Mouse (Mus musculus): ENCODE measurements around the gene Rab2b. TPM values are rescaled to one million over a fixed set of nuclear protein-coding genes. Genes with fewer than 3 reads are reported as not detected.
"Not testable (repeated sequence)": the region's sequence is repeated elsewhere in the genome, so short reads cannot be mapped to it uniquely, and the experiment has no call there.

Rab2b gene
- polyA plus RNA-seq, 1 experiment, result 37.0 TPM

GRCm38 (mm10) chr14:52315792-52316440 lies 36.6 kb upstream of the Rab2b start:
- Histone ChIP-seq H3K27ac (ENCODE audit: insufficient read depth, low read length) (peak overlapping the region; percentile 85), H3K27me3 (ENCODE audit: control insufficient read depth, insufficient read depth, low read length) (no peaks in the 10 kb centered on the region), H3K4me3 (replicated peaks; ENCODE audit: insufficient read depth, low read depth, low read length) (peak overlapping the region; percentile 93), H3K4me1 (ENCODE audit: control insufficient read depth, insufficient read depth, low read length) (peaks cover 20% of the 10 kb centered on the region)
- peak; percentile 82 to 83 for DNase-seq
- TF ChIP-seq POLR2A (IDR thresholded peaks at IDR 0.05; ENCODE audit: borderline replicate concordance, insufficient read depth, low read length) (peak; percentile 65), CTCF (IDR thresholded peaks at IDR 0.05; ENCODE audit: borderline replicate concordance, insufficient read depth, low read depth, low read length) (no peak)
- WGBS, result under 1% methylated on average over 31 of the region's 41 CpGs

DNA sequence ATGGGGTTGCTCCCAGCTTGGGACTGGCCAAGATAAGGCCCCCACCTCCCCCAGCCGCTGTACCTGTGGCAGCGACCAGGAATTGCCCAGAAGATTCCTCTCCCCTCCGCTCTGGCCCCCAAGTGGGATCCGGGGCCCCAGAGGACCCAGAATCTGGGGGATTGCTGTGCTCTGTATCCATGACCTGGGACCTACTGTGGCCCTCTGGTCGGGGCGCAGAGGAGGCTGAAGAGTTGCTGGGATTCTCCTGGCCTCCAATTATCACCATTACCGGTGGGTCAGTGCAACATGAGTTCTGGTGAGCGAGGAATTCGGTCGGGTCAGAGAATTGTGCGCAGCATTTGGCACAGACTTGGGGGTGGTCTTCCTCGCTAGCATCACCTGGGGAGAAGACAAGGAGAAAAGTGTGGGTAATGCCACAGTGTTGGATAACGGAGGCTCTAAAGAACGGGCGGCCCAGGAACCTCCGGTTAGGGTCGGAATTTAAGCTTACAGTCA lies 36.0 kb upstream of the Rab2b start:
- WGBS, result 5% methylated on average over 17 of the region's 17 CpGs
- no peak for DNase-seq
- Histone ChIP-seq H3K27me3 (ENCODE audit: control insufficient read depth, insufficient read depth, low read length) (no peaks in the 10 kb centered on the region), H3K4me3 (replicated peaks; ENCODE audit: insufficient read depth, low read depth, low read length) (peak overlapping the region; percentile 93), H3K27ac (ENCODE audit: insufficient read depth, low read length) (peak overlapping the region; percentile 82), H3K4me1 (ENCODE audit: control insufficient read depth, insufficient read depth, low read length) (peaks cover 20% of the 10 kb centered on the region)
- TF ChIP-seq CTCF (IDR thresholded peaks at IDR 0.05; ENCODE audit: borderline replicate concordance, insufficient read depth, low read depth, low read length) (no peak), POLR2A (IDR thresholded peaks at IDR 0.05; ENCODE audit: borderline replicate concordance, insufficient read depth, low read length) (no peak)

- TF ChIP-seq POLR2A (IDR thresholded peaks at IDR 0.05; ENCODE audit: borderline replicate concordance, insufficient read depth, low read length) (no peak), CTCF (IDR thresholded peaks at IDR 0.05; ENCODE audit: borderline replicate concordance, insufficient read depth, low read depth, low read length) (no peak)
- Histone ChIP-seq H3K27me3 (ENCODE audit: control insufficient read depth, insufficient read depth, low read length) (no peaks in the 10 kb centered on the region), H3K4me1 (ENCODE audit: control insufficient read depth, insufficient read depth, low read length) (peaks cover 20% of the 10 kb centered on the region), H3K27ac (ENCODE audit: insufficient read depth, low read length) (no peak overlapping the region), H3K4me3 (replicated peaks; ENCODE audit: insufficient read depth, low read depth, low read length) (peak overlapping the region; percentile 14)
- WGBS, result 37% methylated on average over 8 of the region's 8 CpGs
- peak in 1 of 2 experiments; percentile 50 for DNase-seq
These were observed 35.4 kb upstream of the Rab2b start for GRCm38 (mm10) chr14:52314808-52315150.

GRCm38 (mm10) chr14:52313931-52314807 lies 34.8 kb upstream of the Rab2b start:
- DNase-seq, result peak; percentile 33 to 36
- Histone ChIP-seq H3K4me3 (replicated peaks; ENCODE audit: insufficient read depth, low read depth, low read length) (peak overlapping the region; percentile 14), H3K27ac (ENCODE audit: insufficient read depth, low read length) (no peak overlapping the region), H3K27me3 (ENCODE audit: control insufficient read depth, insufficient read depth, low read length) (no peaks in the 10 kb centered on the region), H3K4me1 (ENCODE audit: control insufficient read depth, insufficient read depth, low read length) (peaks cover 20% of the 10 kb centered on the region)
- TF ChIP-seq POLR2A (IDR thresholded peaks at IDR 0.05; ENCODE audit: borderline replicate concordance, insufficient read depth, low read length), result no peak
- TF ChIP-seq CTCF (IDR thresholded peaks at IDR 0.05; ENCODE audit: borderline replicate concordance, insufficient read depth, low read depth, low read length), result no peak
- WGBS, result 83% methylated on average over 26 of the region's 26 CpGs

DNA sequence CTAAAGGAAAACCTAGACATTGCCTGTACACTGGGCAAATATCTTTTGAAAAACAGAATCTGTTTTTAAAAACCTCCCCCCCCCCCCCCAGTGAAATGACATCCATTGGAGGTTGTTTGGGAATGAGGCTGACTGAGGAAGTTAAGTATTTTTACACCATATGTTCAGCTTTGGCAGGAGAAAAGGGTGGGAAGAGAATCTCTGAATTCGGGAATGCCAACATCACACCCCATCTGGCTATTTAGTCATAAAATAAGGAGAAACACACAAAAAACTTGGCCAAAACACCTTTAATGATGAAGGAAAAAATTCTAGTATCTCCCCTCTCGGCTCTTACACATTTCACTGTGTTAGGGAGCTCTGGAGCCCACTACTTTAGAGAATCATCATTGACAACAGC lies 31.6 kb upstream of the Rab2b start:
- TF ChIP-seq CTCF (IDR thresholded peaks at IDR 0.05; ENCODE audit: borderline replicate concordance, insufficient read depth, low read depth, low read length) (no peak), POLR2A (IDR thresholded peaks at IDR 0.05; ENCODE audit: borderline replicate concordance, insufficient read depth, low read length) (no peak)
- peaks cover 20% of the 10 kb centered on the region for H3K4me1 ChIP-seq (ENCODE audit: control insufficient read depth, insufficient read depth, low read length)
- no peak for DNase-seq
- WGBS, result 20% methylated on average over 2 of the region's 2 CpGs
- H3K4me3 ChIP-seq (replicated peaks; ENCODE audit: insufficient read depth, low read depth, low read length), result no peak overlapping the region
- H3K27me3 ChIP-seq (ENCODE audit: control insufficient read depth, insufficient read depth, low read length), result no peaks in the 10 kb centered on the region
- H3K27ac ChIP-seq (ENCODE audit: insufficient read depth, low read length), result no peak overlapping the region; the same call in 1 of the 2 replicates

- not testable (repeated sequence) for DNase-seq; H3K27me3 ChIP-seq (ENCODE audit: control insufficient read depth, insufficient read depth, low read length); H3K4me3 ChIP-seq (replicated peaks; ENCODE audit: insufficient read depth, low read depth, low read length); H3K27ac ChIP-seq (ENCODE audit: insufficient read depth, low read length)
- peaks cover 20% of the 10 kb centered on the region for H3K4me1 ChIP-seq (ENCODE audit: control insufficient read depth, insufficient read depth, low read length)
- 96% methylated on average over 6 of the region's 6 CpGs for WGBS
These were observed 31.0 kb upstream of the Rab2b start for GRCm38 (mm10) chr14:52310343-52310742.

DNA sequence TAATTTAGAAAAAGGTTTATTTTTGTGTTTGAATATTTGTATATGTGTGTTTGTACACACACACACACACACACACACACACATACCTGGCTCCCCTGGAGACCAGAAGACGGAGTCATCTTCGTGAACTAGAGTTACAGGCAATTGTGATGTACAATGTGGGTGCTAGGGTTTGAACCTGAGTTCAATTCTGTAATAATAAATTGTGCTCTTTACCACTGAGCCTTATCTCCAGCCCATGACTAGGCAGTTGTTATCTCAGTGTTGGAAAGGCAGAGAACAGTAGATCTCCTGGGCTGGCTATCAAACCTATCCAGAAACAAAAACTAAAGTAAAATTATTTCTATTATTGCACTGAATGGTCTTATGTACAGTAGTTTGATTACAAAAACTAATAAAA lies 26.8 kb upstream of the Rab2b start:
- no peaks in the 10 kb centered on the region for H3K4me1 ChIP-seq (ENCODE audit: control insufficient read depth, insufficient read depth, low read length)
- no peak for DNase-seq
- H3K4me3 ChIP-seq (replicated peaks; ENCODE audit: insufficient read depth, low read depth, low read length), result no peak overlapping the region
- TF ChIP-seq CTCF (IDR thresholded peaks at IDR 0.05; ENCODE audit: borderline replicate concordance, insufficient read depth, low read depth, low read length), result no peak
- no peak for TF ChIP-seq POLR2A (IDR thresholded peaks at IDR 0.05; ENCODE audit: borderline replicate concordance, insufficient read depth, low read length)
- H3K27ac ChIP-seq (ENCODE audit: insufficient read depth, low read length), result no peak overlapping the region
- no peaks in the 10 kb centered on the region for H3K27me3 ChIP-seq (ENCODE audit: control insufficient read depth, insufficient read depth, low read length)
- 97% methylated on average over 2 of the region's 2 CpGs for WGBS

Data from cerebellum, adult 2 months (tissue).